Mouse (Mus musculus): ENCODE data around the gene Lepr.
A peak's percentile ranks its signal among the peaks of the same experiment; 100 is the strongest.

Lepr gene

DNA sequence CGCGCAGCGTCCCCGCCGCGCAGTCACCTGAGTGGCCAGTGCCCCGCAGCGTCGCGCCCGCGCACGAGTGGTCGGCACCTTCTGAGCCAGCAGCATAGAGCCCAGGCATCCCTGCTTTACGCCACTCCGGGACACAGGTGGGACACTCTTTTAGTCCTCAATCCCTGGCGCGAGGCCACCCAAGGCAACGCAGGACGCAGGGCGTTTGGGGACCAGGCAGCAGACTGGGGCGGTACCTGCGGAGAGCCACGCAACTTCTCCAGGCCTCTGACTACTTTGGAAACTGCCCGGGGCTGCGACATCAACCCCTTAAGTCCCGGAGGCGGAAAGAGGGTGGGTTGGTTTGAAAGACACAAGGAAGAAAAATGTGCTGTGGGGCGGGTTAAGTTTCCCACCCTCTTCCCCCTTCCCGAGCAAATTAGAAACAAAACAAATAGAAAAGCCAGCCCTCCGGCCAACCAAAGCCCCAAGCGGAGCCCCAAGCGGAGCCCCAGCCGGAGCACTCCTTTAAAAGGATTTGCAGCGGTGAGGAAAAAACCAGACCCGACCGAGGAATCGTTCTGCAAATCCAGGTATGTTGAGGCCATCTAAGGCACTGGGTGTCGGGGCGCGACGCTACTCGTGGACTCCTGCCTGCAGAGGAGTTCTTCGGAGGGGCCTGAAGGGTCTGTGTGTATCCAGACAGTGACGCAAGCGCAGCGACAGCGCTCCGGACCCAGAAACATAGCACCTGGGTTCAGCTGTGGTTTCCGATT, at the start of gene Lepr:
Gene Lepr (plus strand): TSS at position 38 of the 755 bp plus-strand sequence.
- no peak for DNase-seq (ENCODE audit: low spot score)

DNA sequence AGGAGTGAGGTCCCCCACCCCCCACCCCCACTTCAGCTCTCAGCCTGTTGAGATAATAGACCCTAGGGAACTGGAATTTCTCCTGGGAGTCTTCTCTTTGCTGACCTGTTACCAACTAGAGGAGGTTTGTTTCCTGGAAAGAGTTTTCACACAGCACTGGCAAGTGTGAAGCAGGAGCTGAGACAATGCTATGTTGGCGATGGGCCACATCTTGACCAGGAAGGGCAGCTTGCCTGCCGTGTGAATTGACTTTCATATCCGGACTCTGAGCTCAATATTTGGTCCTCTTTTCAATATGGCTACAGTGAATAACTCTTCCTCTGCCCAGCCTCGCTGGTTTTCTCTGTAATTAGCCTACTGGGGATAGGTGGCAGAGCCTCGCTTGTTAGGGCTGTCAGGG, 48.0 kb upstream of the Lepr start:
- no peak for DNase-seq (ENCODE audit: low spot score)

DNA sequence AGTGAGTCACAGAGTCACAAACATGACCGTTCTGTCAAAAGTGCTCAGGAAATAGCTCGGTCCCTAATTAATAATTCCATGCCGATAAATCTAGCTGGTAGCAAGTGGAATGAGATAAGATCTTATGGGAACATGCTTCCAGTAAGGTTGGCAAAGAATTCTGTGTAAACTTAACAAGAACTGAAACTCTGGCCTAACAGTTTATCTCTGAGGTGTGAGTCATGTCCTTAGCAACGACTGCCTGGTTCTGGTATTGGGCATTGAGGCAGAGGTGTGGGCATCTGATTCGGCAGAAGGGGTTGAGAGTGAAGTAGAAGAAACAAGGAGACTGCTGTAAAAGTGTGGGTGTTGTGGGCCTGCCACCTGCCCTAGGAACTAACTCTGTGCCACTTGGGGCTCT, 47.4 kb upstream of the Lepr start:
- no peak for DNase-seq (ENCODE audit: low spot score)

DNA sequence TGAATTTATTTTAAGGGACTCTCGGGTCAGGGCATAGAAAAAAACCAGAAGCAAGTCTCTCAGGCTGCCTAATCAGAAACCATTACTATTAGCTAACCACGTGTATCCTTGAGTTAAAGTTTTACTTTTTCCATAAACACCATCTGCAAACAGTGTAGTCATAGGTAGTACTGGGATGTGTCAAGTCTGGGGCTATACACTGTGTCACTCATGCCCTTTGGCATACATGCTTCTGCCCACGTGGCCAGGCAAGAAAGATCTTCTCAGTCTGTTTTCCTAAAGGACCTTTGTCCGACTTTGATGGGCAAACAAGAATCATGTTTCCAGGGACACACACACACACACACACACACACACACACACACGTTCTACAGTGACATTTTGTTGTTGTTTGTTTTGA, 42.4 kb upstream of the Lepr start:
- DNase-seq (ENCODE audit: low spot score): no peak

DNA sequence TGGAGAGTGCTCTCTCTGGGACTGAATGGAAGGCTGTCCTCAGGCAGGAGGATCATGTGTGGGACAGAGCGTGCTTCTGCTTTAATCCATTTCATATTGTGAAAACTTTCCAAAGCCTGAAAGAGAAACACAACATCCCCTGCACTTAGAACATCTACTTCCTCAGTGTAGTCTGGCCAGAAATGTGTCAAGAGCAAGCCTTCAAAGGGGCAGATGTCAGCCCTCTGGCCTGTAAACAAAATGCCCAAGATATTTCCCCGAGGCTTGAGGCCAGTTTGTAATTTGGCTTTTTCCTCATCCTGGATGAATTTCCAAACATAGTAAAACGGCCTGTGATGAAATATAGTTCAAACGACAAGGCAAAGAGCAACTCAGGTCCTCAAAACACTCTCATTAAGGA, 41.5 kb upstream of the Lepr start:
- DNase-seq (ENCODE audit: low spot score): peak; percentile 79

DNA sequence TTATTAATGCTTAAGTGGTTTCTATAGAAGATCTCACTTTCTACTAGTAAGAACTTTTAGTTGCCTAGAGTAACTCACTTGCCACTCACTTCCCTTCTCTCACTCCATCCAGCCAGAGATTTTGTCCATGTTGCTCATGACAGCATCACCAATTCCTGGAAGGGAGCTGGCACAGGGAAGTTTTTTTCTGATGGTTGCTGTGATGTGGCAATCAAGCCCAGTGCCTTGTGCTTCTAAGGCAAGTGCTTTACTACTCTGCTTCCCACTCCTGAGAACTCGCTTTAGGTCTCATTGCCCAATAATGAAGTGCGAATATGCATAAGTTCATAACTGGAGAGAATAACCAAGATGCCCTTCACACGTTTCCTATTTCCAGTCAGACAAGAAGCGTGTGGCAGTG, 34.6 kb upstream of the Lepr start:
- no peak for DNase-seq (ENCODE audit: low spot score)

DNA sequence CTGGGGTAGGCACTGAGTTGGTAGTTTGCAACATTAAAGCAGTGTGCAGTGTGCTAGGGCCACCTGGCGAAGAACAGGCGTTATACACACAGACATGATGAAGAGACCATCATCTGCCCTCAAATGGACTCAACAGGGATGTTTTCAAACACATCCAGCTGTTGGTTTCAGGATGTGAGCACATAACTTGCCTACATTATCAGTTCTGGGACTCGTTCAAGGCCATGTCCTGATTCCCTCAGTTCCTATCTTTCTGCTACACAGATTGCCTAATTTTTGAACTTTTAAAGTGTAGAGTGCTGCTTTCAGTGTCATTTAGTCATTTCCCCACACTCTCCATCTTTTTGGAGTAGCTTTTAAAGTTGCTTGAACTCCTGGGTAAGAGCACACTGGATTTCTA, 34.1 kb upstream of the Lepr start:
- no peak for DNase-seq (ENCODE audit: low spot score)

DNA sequence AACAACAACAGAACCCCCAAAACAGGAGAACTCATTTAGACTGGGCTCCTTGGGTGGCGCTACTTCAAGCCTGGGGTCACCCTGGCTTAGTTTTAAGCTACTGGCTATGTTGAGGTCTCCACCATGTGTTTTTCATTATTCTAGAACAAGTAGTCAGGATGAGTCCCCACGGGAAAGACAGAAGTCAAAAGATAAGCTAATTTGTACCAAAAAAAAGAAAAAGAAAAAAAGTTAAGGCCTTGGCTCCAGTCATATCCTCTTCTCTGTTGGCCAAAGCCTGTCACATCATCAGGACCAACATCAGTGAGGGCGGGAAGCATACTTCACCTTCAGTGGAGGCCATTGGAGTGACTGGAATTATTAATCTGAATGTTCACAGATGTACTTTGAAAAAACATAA, 32.4 kb upstream of the Lepr start:
- no peak for DNase-seq (ENCODE audit: low spot score)

DNA sequence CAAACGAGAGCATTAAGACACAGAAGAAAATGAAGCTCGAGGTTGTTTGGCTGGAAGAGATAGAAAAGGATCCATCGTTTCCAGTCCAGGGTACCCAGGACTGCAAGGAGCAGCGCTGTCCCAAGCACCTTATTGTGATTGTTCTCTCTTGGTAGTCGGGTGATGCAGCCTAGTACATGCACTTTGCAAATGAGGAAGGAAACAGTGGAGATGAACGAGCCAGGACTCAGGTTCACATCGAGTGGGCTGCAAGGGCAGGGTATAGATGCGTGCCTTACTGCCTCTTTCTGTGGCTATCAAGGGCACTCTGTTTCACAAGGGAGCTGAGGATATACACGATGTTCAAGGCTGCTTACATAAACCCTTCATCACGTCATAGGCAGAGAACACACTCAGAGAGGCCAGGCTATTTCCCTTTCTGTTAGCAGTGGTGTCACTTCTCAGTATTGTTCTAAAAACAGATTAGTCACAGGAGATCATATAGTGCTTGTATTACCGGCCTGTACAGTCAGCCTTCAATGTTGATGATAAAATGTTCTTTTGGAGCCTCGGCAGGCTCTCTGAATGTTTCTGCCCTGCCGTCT, 30.9 kb upstream of the Lepr start:
- DNase-seq (ENCODE audit: low spot score): no peak

DNA sequence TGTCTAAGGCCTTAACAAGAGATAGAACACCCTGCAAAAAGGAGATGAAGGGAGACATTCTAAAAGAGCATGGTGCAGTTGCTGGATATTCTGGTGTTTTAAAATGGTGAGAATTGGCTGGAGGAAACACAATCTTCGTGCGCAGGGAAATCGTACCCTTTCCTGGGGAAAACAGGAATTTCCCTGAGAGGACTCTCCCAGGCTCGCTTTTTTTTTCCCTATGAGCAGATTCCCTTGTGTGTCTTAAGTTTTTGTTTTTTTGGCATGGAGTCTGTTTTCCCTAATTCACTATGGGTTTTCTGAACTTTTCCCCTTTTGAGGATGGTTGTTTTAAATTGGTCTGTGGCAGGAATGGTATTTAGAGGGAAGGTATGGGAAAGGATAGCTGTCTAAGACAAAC, 28.0 kb upstream of the Lepr start:
- no peak for DNase-seq (ENCODE audit: low spot score)

DNA sequence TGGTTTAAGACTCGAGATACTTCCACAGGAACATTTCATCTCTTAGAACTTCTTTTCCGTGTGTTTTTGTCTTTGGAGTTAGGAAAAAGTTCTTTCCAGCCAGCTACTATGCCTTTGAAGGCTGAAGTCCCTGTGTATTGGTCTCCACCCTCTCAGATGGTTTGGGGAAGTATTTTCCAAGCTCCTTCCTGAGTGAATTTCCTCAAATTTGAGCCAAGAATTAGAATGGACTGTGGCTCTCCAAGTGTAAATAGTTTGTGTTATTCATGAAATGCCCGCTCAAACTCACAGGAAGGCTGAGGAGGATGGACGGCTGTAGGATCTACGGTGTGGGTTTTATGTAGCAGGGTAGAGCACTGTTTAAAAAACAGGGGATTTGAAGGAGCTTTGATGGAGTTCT, 27.6 kb upstream of the Lepr start:
- DNase-seq (ENCODE audit: low spot score): no peak

DNA sequence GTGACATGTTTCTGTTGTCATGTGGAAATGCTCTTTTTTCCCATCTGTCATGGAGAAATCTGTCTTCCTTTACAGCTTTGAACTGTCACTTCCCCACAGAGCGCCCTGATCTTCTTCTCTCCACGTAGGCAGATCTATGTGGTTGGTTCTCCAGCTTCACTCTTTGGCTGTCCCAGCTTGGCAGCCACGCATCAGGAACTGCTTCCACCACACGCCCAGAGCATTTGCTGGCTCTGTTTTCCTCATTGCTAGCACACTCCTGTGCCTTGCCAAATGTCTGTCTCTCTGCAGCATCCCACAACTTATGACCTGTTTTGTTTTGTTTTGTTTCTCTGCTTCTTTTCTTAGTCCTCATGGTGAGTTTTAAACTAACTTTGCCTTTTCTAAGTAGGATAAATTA, 24.3 kb upstream of the Lepr start:
- peak; percentile 65 for DNase-seq (ENCODE audit: low spot score)

DNA sequence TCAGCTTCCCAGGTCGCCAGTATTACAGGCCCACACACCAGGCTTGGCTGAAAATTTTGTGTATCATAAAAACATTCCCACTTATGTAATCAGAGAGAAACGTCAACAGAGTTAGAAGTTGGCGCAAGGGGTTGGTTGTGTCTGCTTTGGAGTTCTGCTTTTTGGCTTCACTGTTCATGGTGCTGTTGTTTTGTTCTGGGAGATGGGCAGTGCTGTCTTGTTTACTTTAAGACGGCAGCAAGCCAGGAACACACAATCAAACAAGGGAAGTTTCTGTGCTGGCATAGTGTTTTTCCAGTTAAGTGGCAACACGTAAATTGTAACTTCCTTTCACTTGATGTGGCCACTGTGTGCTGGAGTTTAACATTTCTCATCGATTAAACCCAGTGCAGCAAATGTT, 22.7 kb upstream of the Lepr start:
- peak; percentile 87 for DNase-seq (ENCODE audit: low spot score)

DNA sequence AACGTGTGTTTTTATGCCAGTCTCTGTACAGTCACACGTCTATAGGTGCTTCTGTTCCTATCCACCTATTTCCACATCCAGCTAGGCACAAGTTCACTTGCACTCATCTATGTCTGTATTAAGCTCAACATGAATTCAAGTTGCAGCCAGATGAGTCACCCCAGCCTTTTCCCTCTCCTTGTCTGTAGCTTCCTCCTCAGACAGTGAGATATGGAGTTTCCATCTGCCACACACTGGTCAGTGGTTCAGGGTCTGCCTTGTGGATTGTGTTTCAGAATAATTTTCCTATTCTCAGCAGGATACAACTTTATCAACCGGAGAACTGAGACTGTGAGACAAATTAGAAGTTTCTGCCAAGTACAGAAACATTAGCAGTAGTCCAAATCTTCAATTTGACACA, 20.0 kb upstream of the Lepr start:
- DNase-seq (ENCODE audit: low spot score): no peak

DNA sequence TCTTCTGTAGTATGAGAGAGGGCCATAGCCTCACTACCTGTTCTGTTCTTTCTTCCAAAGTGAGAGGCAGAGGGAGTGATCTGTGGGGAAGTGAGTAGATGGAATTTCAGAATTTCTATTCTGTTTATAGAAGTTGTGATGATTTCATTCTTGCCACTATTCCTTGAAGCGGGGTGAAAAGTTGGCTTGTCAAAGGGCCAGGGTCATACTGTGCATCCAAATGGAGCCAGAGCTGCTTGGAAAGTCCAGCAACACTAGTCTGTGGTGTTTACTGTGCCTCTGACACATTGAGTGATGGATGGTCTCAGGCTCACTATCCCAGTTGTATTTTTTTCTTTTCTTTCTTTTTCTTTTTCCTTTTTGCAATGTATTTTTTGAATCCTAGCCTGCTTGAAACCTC, 17.8 kb upstream of the Lepr start:
- peak; percentile 57 for DNase-seq (ENCODE audit: low spot score)

DNA sequence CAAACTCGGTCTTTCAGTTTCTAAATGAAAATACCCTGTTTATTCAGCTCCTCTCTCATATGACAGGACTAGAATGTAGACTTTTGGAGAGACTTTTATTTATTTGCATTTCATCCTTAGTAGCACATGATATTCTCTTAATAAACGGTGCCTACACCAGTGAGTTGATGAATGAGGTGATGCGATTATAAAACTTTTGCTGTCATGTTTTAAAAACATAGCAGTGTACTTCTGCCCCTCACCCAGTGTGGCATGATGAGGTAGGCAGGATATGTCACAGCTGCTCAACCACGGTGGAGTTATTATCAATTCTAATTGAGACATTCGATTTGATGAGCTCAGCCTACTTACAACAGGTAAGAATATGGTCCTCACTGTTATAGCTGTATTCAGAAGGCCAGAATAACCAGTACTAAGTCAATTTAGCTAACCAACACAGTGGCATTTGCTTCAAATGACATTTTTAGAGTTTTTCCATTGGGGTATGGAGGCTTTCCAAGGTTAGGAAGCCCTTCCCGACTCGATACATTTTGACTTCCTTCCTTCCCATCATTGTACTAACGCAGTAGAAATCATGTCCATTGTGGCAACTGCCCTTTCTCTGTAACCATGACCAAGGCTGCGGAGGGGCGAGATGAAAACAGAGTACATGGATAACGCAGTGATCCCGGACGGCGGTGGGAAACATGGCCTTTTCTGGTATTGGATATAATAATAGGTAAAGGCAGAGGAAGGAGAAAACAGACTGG, 16.1 kb upstream of the Lepr start:
- DNase-seq (ENCODE audit: low spot score): no peak

DNA sequence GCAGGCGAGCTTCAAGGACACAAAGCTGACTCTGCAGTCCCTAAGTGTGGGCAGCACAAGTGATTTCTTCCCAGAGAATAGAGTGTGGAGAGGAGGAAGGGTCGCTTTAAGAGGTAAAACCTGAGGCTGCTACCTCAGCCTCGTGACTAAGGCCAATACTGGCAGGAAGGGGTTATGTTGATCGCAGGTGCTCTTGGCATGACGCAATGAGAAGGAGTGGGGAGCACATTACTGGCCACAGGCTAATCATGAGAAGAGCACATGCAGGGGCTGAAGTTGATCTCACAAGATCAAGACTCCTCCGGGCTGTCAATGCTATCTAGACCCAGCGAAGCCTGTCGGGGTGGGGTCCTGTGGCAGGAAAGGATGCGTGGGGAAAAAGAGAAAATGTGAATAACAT, 11.9 kb upstream of the Lepr start:
- no peak for DNase-seq (ENCODE audit: low spot score)

DNA sequence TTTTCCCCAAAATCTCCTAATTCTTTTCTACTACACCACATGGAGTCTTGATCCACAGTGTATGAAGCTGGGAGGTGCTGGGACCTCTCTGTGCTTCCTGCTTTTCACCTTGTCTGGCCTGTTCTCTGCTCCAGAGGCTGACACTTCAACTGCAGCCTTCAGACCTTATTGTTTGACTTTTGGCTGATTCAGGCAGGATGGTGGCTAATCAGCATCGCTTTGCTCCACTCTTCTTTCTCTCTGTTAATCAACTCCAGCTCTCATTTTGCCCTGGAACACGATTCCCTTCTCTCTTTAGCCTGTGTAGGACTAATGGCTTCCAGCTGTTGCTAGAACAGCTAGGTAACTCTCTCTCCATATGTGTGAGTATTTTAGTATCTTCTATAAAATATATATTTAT, 10.0 kb upstream of the Lepr start:
- no peak for DNase-seq (ENCODE audit: low spot score)

DNA sequence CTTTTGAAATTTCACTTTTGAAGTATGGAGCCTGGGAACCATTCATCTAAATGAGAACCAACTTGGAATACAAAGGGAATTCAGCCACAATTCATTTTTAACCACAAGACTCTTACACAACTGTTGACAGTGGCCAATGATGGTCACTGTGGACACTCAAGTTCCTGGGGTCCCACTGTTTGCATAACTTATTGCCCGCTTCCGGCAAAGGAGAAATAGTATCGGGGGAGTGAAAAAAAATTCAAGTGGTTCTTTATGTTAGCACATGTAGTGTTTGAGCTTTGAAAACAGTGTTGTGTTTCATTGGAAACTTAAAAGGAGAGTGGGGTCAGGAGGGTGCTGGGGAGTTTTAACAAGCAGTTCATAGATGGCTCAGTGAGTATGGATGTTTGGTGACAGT, 9.3 kb upstream of the Lepr start:
- DNase-seq (ENCODE audit: low spot score): no peak

DNA sequence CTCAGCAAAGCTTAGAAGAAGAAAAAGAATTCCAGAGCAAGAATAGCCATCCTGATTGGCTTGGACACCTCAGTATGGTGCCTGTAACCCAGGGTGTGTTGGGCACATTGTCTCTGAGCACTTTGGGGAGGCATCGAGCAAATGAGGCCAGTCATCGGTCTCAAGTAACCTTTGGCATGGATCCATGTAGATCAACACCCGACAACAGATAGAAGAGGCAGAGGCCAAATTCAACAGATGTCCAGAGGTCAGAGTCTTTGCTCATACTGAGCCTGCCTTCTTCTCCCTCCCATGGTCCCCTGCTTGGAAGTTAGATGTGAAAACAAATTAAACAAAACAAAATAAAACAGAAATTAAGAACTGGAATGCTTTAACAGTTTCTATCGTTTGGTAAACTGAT, 6.8 kb upstream of the Lepr start:
- DNase-seq (ENCODE audit: low spot score): no peak

DNA sequence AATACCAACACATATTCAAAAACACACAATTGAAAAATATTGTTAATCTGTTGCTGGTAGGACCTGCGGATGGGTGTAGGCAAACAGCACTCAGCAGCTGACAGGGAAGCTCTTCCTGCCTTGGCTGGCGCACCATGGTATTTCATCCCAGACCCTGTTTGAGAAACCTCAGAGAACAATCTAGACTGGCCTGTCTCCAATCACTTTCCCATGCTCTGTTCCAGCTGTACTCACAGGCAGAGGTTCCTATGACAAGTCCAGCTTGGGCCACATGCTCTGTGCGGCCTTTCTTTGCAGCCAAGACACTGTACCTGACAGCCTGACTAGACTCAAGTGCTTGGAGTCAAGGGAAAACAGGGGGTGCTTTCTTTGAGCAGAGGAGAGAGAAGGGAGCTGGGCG, 6.1 kb upstream of the Lepr start:
- no peak for DNase-seq (ENCODE audit: low spot score)

DNA sequence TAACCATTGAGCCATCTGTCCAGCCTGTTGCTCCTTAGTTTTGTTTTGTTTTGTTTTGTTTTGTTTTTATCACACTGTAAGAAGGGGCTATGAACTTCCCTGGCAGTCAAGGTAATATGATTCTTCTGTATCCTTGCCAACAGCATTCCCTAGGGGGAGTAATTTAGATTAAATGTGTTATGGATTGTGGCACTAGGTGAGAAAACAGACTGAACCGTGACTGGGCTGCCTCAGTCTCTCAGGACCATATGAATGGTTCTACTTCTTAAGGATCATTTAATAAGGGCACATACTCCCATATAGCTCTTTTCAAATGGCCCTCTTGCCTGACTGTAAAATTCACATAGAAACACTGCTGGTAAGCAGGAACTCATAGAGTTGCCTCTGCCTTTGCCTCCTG, 4.6 kb upstream of the Lepr start:
- no peak for DNase-seq (ENCODE audit: low spot score)

DNA sequence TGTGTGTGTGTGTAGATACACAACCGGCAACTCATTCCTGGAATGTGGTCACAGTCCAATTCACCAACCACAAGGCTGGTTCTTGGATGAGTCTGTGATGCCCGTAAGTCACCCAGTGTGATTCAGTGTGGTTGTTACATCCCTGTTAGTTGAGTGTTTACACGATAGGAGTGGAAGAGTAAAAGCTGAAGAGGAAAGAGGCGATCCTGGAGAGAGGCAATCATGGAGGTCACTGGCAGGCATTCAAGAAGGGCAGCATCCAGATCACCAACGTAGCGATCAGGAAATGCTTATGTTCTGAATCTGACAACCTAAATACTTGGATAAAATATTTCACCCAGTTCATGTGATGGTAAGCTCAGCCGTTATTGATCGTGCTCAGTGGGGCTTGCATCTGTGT, 1.9 kb upstream of the Lepr start:
- no peak for DNase-seq (ENCODE audit: low spot score)

DNA sequence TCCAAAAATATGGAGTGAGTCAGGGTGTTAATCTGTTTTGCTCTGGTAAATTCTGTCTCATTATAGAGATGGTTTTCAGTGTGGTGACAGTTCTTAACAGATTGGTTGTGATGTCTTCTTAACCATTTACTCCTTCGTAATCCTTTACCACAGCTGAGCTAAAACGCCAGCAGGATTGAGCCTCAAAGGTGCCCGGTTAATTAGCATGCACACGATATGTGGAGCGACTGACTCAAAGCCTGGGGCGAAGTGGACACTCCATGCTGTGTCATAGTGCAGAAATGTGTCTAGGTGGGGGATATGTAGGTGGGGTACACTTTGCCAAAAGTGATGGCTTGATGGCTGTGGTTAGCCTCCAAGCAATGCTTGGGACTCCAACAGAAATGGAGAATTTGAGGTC, 1.4 kb upstream of the Lepr start:
- DNase-seq (ENCODE audit: low spot score): no peak

Measured in lung, postnatal 25 days (tissue).